Comparison of ENCODE assay signal across 16 mouse cellular contexts in the genomic region with DNA sequence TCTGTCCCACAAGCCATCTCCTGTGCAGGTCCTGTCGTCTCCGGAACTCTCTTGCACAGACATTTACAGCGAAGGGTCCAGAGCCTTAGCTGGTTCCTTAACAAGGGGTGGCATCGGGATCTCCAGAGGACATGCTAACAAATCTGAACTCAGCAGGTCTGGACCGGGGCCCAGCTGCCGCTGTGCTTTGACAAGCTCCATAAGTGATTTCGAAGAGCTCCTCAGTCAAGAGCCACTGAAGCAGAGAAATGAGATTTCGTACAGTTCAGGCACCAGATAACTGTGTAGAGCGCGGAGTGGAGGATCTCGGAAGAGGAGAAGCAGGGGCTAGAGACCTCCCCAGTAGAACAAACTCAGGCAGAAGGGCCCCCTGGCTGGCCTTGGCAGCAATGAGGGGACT.
A peak's percentile ranks its signal among the peaks of the same experiment; 100 is the strongest.
DNase-seq lines count a peak whose midpoint lies in the region; ATAC-seq and TF ChIP-seq lines count a peak whose summit lies in the region.
"Had no signal": no experiment of that assay in that cellular context is flagged by ENCODE, and none has a peak within 500 bp of the region (broad histone marks: within the 10 kb centered on the region; RNA-seq: fewer than 3 reads in every experiment).

No protein-coding gene starts in this region.

- H3K9me3 ChIP-seq in heart, embryonic 14.5 days (ENCODE audit: control insufficient read depth, low read length): peaks cover 3% of the 10 kb centered on the region; the same call in 1 of the 2 replicates
- H3K9me3 ChIP-seq in lung, embryonic 14.5 days (ENCODE audit: low read depth, low read length): no peaks in the 10 kb centered on the region
- no peaks in the 10 kb centered on the region for H3K9me3 ChIP-seq in hindbrain, embryonic 14.5 days (ENCODE audit: control insufficient read depth, low read length)
- H3K9me3 ChIP-seq: intestine, embryonic 15.5 days; liver, embryonic 13.5 days had no signal

- no peaks in the 10 kb centered on the region for H3K36me3 ChIP-seq in heart, embryonic 14.5 days (ENCODE audit: control insufficient read depth, insufficient read depth, low read length)
- no peaks in the 10 kb centered on the region for H3K36me3 ChIP-seq in lung, embryonic 14.5 days (ENCODE audit: insufficient read depth)
- no peaks in the 10 kb centered on the region for H3K36me3 ChIP-seq in hindbrain, embryonic 14.5 days (replicated peaks; ENCODE audit: control insufficient read depth, insufficient read depth)
- H3K36me3 ChIP-seq: G1E; intestine, embryonic 15.5 days; liver, embryonic 13.5 days had no signal

- H3K9ac ChIP-seq in heart, embryonic 14.5 days (ENCODE audit: low read length): no peak overlapping the region
- no peak overlapping the region; the same call in 1 of the 2 replicates for H3K9ac ChIP-seq in lung, embryonic 14.5 days
- no peak overlapping the region for H3K9ac ChIP-seq in hindbrain, embryonic 14.5 days
- H3K9ac ChIP-seq: intestine, embryonic 15.5 days; liver, embryonic 13.5 days had no signal

- TF ChIP-seq CTCF in lung, embryonic 14.5 days (IDR thresholded peaks at IDR 0.05; ENCODE audit: low read depth): no peak
- TF ChIP-seq CTCF in lung, adult 2 months (IDR thresholded peaks at IDR 0.05; ENCODE audit: insufficient read depth, low read length): no peak
- no peak for TF ChIP-seq CTCF in brain, embryonic 14.5 days (IDR thresholded peaks at IDR 0.05; ENCODE audit: borderline replicate concordance, extremely low read depth, insufficient read depth, insufficient read length)

- no peak overlapping the region for H3K4me3 ChIP-seq in heart, embryonic 14.5 days (ENCODE audit: control insufficient read depth in 1 of 2, insufficient read depth in 1 of 2, low read depth in 1 of 2, low read length in 2 of 2)
- H3K4me3 ChIP-seq in lung, embryonic 14.5 days (ENCODE audit: low read depth, low read length): no peak overlapping the region
- H3K4me3 ChIP-seq in lung, adult 2 months (replicated peaks; ENCODE audit: extremely low read depth, low read depth, low read length): no peak overlapping the region
- H3K4me3 ChIP-seq in hindbrain, embryonic 14.5 days (replicated peaks; ENCODE audit: low read length): no peak overlapping the region
- H3K4me3 ChIP-seq: intestine, embryonic 15.5 days; liver, embryonic 13.5 days; megakaryocyte, embryonic 14.5 days had no signal

- TF ChIP-seq POLR2A in lung, adult 2 months (IDR thresholded peaks at IDR 0.05; ENCODE audit: borderline replicate concordance, extremely low read depth, low read depth, low read length): no peak
- no peak for TF ChIP-seq POLR2A in brain, embryonic 14.5 days (IDR thresholded peaks at IDR 0.05; ENCODE audit: borderline replicate concordance, extremely low read depth, insufficient read depth, insufficient read length, poor library complexity, severe bottlenecking)

- H3K27me3 ChIP-seq in heart, embryonic 14.5 days (ENCODE audit: control insufficient read depth, insufficient read depth, low read length): no peaks in the 10 kb centered on the region
- no peaks in the 10 kb centered on the region for H3K27me3 ChIP-seq in lung, embryonic 14.5 days (ENCODE audit: insufficient read depth, low read length)
- H3K27me3 ChIP-seq in hindbrain, embryonic 14.5 days (ENCODE audit: control insufficient read depth, insufficient read depth, low read length): no peaks in the 10 kb centered on the region
- H3K27me3 ChIP-seq: intestine, embryonic 15.5 days; liver, embryonic 13.5 days; megakaryocyte, embryonic 14.5 days had no signal

- no peak for DNase-seq in heart, adult 9 months (ENCODE audit: low spot score in 2 of 2)
- DNase-seq in lung, embryonic 14.5 days: peak; percentile 71
- DNase-seq in lung, adult 2 months: no peak
- DNase-seq in brain, embryonic 14.5 days (ENCODE audit: low read depth): peak; percentile 75
- peak; percentile 60 for DNase-seq in hindbrain, embryonic 14.5 days (ENCODE audit: low spot score)
- DNase-seq in adrenal gland, adult (ENCODE audit: inconsistent age in 2 of 2, low spot score in 1 of 2): no peak
- DNase-seq: adrenal gland, adult 8-10 months; cerebellum, adult 9-11 months; kidney, postnatal 36 days; liver, embryonic 13.5 days; thymus, postnatal 14 days had no signal

- H3K4me2 ChIP-seq in heart, embryonic 14.5 days (ENCODE audit: low read length): peak overlapping the region; percentile 7; the same call in 1 of the 2 replicates
- H3K4me2 ChIP-seq in lung, embryonic 14.5 days: no peak overlapping the region
- no peak overlapping the region for H3K4me2 ChIP-seq in hindbrain, embryonic 14.5 days (replicated peaks)
- H3K4me2 ChIP-seq: intestine, embryonic 15.5 days; liver, embryonic 13.5 days had no signal

- 46% methylated on average over 11 of the region's 11 CpGs for WGBS in heart, embryonic 14.5 days
- WGBS in lung, embryonic 14.5 days: 48% methylated on average over 11 of the region's 11 CpGs
- 70% methylated on average over 11 of the region's 11 CpGs for WGBS in lung, adult 2 months
- 55% methylated on average over 11 of the region's 11 CpGs for WGBS in hindbrain, embryonic 14.5 days

- H3K4me1 ChIP-seq in heart, embryonic 14.5 days (ENCODE audit: control insufficient read depth in 2 of 2, insufficient read depth in 2 of 2, low read length in 2 of 2): peaks cover 9 to 11% of the 10 kb centered on the region in 2 experiments
- peaks cover 7% of the 10 kb centered on the region for H3K4me1 ChIP-seq in lung, embryonic 14.5 days (ENCODE audit: insufficient read depth)
- H3K4me1 ChIP-seq in lung, adult 2 months (ENCODE audit: control insufficient read depth, insufficient read depth, low read length): no peaks in the 10 kb centered on the region
- peaks cover 7% of the 10 kb centered on the region; the same call in 1 of the 2 replicates for H3K4me1 ChIP-seq in hindbrain, embryonic 14.5 days (replicated peaks; ENCODE audit: control insufficient read depth, insufficient read depth, low read length)
- H3K4me1 ChIP-seq: intestine, embryonic 15.5 days; megakaryocyte, embryonic 14.5 days had no signal

- no peak for ATAC-seq in heart, embryonic 14.5 days (ENCODE audit: insufficient number of reproducible peaks, insufficient read depth, low FRiP score, low read depth)
- peak; percentile 41; the same call in 1 of the 2 replicates for ATAC-seq in lung, embryonic 14.5 days (ENCODE audit: insufficient read depth)
- ATAC-seq in hindbrain, embryonic 14.5 days (ENCODE audit: low FRiP score): 0 out of 2 replicates have a peak, but pooled peaks have one; percentile 12
- ATAC-seq: intestine, embryonic 15.5 days had no signal

- H3K27ac ChIP-seq in heart, embryonic 14.5 days (replicated peaks in 1 of 2; ENCODE audit: control insufficient read depth in 1 of 2, insufficient read depth in 1 of 2, low read depth in 2 of 2, low read length in 2 of 2): no peak overlapping the region
- H3K27ac ChIP-seq in lung, embryonic 14.5 days (ENCODE audit: low read depth): peak overlapping the region; percentile 33; the same call in 1 of the 2 replicates
- no peak overlapping the region for H3K27ac ChIP-seq in hindbrain, embryonic 14.5 days
- H3K27ac ChIP-seq: intestine, embryonic 15.5 days; liver, embryonic 13.5 days; stomach, postnatal 0 days had no signal

Comparison
In these comparisons a context has a peak if more than half of its experiments do, and no peak if none do; other contexts are left out.
1. DNase-seq: peak in lung, embryonic 14.5 days (single experiment), brain, embryonic 14.5 days (single experiment) and hindbrain, embryonic 14.5 days (single experiment); none in heart, adult 9 months (0 of 2), lung, adult 2 months (single experiment) and adrenal gland, adult (0 of 2).